Mouse (Mus musculus) MEL (cell line): ENCODE results near the gene Kctd7.

Experiments used
- CHD1 ChIP-seq: IDR thresholded peaks from 2 replicates; pipeline ENCODE4 v1.6.1; 2012; ENCODE audit warnings: low read depth, mild to moderate bottlenecking, inconsistent platforms, low read length, improper control_type of control experiment
- CTCF ChIP-seq, 3 experiments: IDR thresholded peaks in 2 of 3; conservative IDR thresholded peaks in 1 of 3; 2 replicates each; pipeline ENCODE4 v1.5.1; 2011 to 2012; ENCODE audit warnings: low read length in 3 of 3, low read depth in 2 of 3, mild to moderate bottlenecking in 2 of 3, improper control_type of control experiment in 1 of 3, inconsistent platforms in 1 of 3, mixed read lengths in 1 of 3, moderate library complexity in 1 of 3; ENCODE audit not compliant: control insufficient read depth in 1 of 3, insufficient read depth in 1 of 3, poor library complexity in 1 of 3, severe bottlenecking in 1 of 3
- JUND ChIP-seq: IDR thresholded peaks from 2 replicates; pipeline ENCODE4 v1.6.1; 2011; ENCODE audit warnings: low read depth, mild to moderate bottlenecking, improper control_type of control experiment, low read length
- MAFK ChIP-seq: IDR thresholded peaks from 2 replicates; pipeline ENCODE4 v1.6.1; 2011; ENCODE audit warnings: low read depth, mild to moderate bottlenecking, low read length, improper control_type of control experiment, borderline replicate concordance
- RCOR1 ChIP-seq: IDR thresholded peaks from 2 replicates; pipeline ENCODE4 v1.6.1; 2012; ENCODE audit warnings: low read depth, mild to moderate bottlenecking, inconsistent platforms, low read length, improper control_type of control experiment
- TBP ChIP-seq: IDR thresholded peaks from 2 replicates; pipeline ENCODE4 v1.8.0; 2011; ENCODE audit warnings: low read depth, low read length, improper control_type of control experiment
- TCF12 ChIP-seq: IDR thresholded peaks from 2 replicates; pipeline ENCODE4 v1.6.1; 2014; ENCODE audit warnings: low read depth, mild to moderate bottlenecking, inconsistent platforms, low read length, improper control_type of control experiment, moderate library complexity

DNA sequence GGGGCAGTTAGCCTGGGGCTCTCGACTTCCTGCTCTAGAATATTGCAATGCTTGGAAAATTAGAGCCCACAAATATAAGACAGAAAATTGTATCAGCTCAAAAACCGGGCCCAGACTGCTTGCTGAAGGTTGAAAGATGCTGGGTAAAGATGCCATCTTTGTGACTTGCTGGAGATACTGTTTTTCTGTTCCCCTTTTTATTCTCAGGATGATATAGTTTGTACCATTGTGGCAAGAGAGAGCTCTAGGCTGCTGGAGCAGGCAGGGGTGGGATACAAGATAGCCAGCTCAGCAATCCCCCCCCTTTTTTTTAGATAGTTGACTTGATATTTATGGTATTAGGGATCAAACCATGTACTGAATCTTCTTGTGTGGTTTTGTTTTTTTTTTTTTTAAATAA, 9.6 kb downstream of the Kctd7 start:
- TF ChIP-seq RCOR1 = no peak
- TF ChIP-seq MAFK = no peak
- no peak for TF ChIP-seq JUND
- TF ChIP-seq CHD1 = no peak
- no peak for TF ChIP-seq CTCF (IDR thresholded peaks at IDR 0.05 in 2 of 3, conservative IDR thresholded peaks at IDR 0.05 in 1 of 3; ENCODE audit: control insufficient read depth in 1 of 3, insufficient read depth in 1 of 3, low read depth in 2 of 3, low read length in 3 of 3, poor library complexity in 1 of 3, severe bottlenecking in 1 of 3)
- no peak for TF ChIP-seq TBP
- TF ChIP-seq TCF12 = no peak
